Mouse (Mus musculus): ENCODE results near the gene Tas1r3. TPM values are rescaled to one million over a fixed set of nuclear protein-coding genes. Genes with fewer than 3 reads are reported as not detected.
A peak's percentile ranks its signal among the peaks of the same experiment; 100 is the strongest.

Tas1r3 gene
- polyA plus RNA-seq, 1 experiment from 2014 or later: 0.13 TPM

DNA sequence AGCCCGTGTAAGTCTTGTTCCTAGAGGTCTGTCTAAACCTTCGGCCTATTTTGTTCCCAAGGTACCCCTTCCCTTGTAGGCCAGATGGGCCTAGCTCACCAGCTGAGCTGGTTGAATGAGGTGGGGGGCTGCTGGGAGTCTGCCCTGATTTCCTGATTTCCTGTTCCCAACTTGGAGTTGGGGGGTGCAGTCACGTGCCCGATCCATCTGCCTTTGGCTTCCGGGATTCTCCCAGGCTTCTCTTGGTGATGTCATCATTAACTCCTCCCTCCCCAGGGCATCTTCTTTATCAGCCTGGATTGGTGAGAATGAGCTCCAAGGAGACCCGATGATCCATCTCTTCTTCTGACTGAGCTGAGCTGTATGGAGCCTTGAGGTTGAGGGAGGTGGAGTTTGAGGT lies 32.1 kb upstream of the Tas1r3 start:
- H3K4me3 ChIP-seq: no peak overlapping the region
- no peak overlapping the region for H3K27ac ChIP-seq
- 39% methylated on average over 6 of the region's 6 CpGs for WGBS
- H3K36me3 ChIP-seq: peaks cover 36% of the 10 kb centered on the region
- no peak for DNase-seq (ENCODE audit: low spot score)
- H3K9me3 ChIP-seq: no peaks in the 10 kb centered on the region
- peaks cover 39% of the 10 kb centered on the region for H3K4me1 ChIP-seq
- 0 out of 2 replicates have a peak, but pooled peaks cover 5% of the 10 kb centered on the region for H3K27me3 ChIP-seq (ENCODE audit: insufficient read depth, poor library complexity, severe bottlenecking)

DNA sequence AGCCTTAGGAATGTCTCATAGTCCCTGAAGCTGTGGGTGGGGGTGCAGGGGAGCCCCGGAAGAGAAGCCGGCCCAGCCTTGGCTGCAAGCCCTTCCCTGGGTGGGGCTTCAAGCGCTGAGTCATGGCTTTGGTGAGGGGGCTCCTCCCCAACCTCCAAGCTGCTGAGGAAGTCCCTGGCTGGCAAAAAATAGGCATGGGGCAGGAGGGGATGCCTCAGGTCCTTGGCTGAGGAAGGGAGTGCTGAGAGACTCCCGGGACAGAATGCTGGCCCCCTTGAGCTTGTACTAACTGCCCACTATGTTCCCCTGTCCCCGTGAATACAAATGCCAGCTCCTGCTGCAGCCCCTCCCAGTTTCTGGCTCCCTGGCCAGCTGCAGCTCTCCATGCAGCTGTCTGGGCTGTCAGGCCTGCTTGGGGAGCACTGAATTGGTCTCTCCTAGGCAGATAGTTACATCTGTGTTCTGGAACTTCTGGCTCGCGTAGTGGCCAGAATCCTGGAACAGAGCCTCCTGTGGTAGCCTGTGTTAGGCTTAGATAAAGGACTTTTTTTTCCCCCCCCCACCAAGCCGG lies 31.2 kb upstream of the Tas1r3 start:
- peak; percentile 86 for DNase-seq (ENCODE audit: low spot score)
- peaks cover 31% of the 10 kb centered on the region for H3K36me3 ChIP-seq
- 28% methylated on average over 8 of the region's 8 CpGs for WGBS
- 0 out of 2 replicates have a peak, but pooled peaks cover 5% of the 10 kb centered on the region for H3K27me3 ChIP-seq (ENCODE audit: insufficient read depth, poor library complexity, severe bottlenecking)
- peak overlapping the region; percentile 87; the same call in 1 of the 2 replicates for H3K4me3 ChIP-seq
- peak overlapping the region; percentile 60; the same call in 1 of the 2 replicates for H3K27ac ChIP-seq
- H3K4me1 ChIP-seq: peaks cover 43% of the 10 kb centered on the region
- H3K9me3 ChIP-seq: no peaks in the 10 kb centered on the region

GRCm38 (mm10) chr4:155893212-155893690 lies 30.1 kb upstream of the Tas1r3 start:
- H3K27me3 ChIP-seq (ENCODE audit: insufficient read depth, poor library complexity, severe bottlenecking): 0 out of 2 replicates have a peak, but pooled peaks cover 5% of the 10 kb centered on the region
- H3K9me3 ChIP-seq: no peaks in the 10 kb centered on the region
- WGBS: 78% methylated on average over 8 of the region's 8 CpGs
- H3K36me3 ChIP-seq: peaks cover 31% of the 10 kb centered on the region
- peak overlapping the region; percentile 87 for H3K4me3 ChIP-seq
- peaks cover 43% of the 10 kb centered on the region for H3K4me1 ChIP-seq
- DNase-seq (ENCODE audit: low spot score): no peak
- no peak overlapping the region for H3K27ac ChIP-seq

- peak; percentile 88 for DNase-seq (ENCODE audit: low spot score)
- 6% methylated on average over 37 of the region's 37 CpGs for WGBS
- no peaks in the 10 kb centered on the region for H3K9me3 ChIP-seq
- peaks cover 33% of the 10 kb centered on the region for H3K36me3 ChIP-seq
- peak overlapping the region; percentile 87 for H3K4me3 ChIP-seq
- peak overlapping the region; percentile 96 for H3K27ac ChIP-seq
- H3K4me1 ChIP-seq: peaks cover 43% of the 10 kb centered on the region
- H3K27me3 ChIP-seq (ENCODE audit: insufficient read depth, poor library complexity, severe bottlenecking): 0 out of 2 replicates have a peak, but pooled peaks cover 5% of the 10 kb centered on the region
Measured at GRCm38 (mm10) chr4:155892438-155893211, 29.5 kb upstream of the Tas1r3 start.

GRCm38 (mm10) chr4:155892017-155892416 lies 28.9 kb upstream of the Tas1r3 start:
- H3K4me3 ChIP-seq: peak overlapping the region; percentile 87
- no peaks in the 10 kb centered on the region for H3K9me3 ChIP-seq
- H3K36me3 ChIP-seq: peaks cover 37% of the 10 kb centered on the region
- peak overlapping the region; percentile 96 for H3K27ac ChIP-seq
- peaks cover 43% of the 10 kb centered on the region for H3K4me1 ChIP-seq
- WGBS: under 1% methylated on average over 53 of the region's 56 CpGs
- DNase-seq (ENCODE audit: low spot score): peak; percentile 91
- 0 out of 2 replicates have a peak, but pooled peaks cover 5% of the 10 kb centered on the region for H3K27me3 ChIP-seq (ENCODE audit: insufficient read depth, poor library complexity, severe bottlenecking)

DNA sequence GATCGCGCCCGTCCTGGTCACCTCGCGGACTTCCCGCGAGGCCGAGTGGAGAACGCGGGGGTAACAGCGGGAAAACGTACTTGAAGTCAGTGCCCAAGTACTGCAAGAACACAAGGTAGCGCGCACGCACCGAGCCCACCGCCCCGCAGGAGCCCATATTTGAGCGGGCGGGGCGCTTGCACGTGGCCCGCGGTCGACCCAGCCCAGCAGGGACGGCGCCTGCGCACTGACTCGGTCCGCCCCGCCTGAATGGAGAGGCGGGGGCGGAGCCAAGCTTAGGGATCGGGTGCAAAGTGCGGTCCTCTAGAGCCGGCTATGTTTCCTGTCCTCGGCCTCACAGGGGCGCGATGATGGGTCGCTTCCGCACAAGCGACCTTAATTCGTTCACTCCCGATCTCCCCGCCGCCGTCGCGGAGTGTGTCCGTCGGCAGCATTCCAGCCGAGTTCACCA lies 28.4 kb upstream of the Tas1r3 start, which contains the start of the genes Pusl1 and Acap3:
Gene Pusl1, minus strand, starts transcription at position 231 of the 451 bp plus-strand sequence.
Gene Acap3, plus strand, starts transcription at position 272 of the 451 bp plus-strand sequence.
- H3K4me1 ChIP-seq: peaks cover 43% of the 10 kb centered on the region
- under 1% methylated on average over 52 of the region's 52 CpGs for WGBS
- peak within 1 kb of the TSS; percentile 87 for H3K4me3 ChIP-seq
- DNase-seq (ENCODE audit: low spot score): peak; percentile 96
- 0 out of 2 replicates have a peak, but pooled peaks cover 5% of the 10 kb centered on the region for H3K27me3 ChIP-seq (ENCODE audit: insufficient read depth, poor library complexity, severe bottlenecking)
- H3K9me3 ChIP-seq: no peaks in the 10 kb centered on the region
- H3K36me3 ChIP-seq: peaks cover 37% of the 10 kb centered on the region
- peak within 1 kb of the TSS; percentile 96 for H3K27ac ChIP-seq

DNA sequence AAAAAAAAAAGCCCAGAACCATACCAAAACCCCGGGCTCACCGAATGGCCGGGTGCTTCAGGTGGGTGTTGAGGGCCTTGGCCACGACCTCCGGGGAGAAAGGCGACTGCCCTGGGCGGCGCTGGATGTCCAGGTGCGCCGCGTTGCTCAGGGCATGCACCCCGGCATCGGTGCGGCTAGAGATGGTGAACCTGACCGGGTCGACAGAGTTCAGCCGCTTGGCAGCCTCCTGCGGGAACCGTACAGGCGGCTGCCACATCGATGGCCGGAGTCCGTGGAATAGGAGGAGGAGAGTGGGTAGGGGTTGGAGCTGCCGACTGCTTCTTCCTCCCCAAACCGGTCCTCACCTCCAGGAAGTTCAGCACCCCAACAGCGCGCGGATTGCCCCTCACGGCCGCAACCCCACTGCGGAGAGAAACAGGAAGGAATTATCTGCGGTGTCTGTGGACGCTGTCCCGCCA lies 27.9 kb upstream of the Tas1r3 start:
- Histone ChIP-seq H3K27ac (peak overlapping the region; percentile 96), H3K4me3 (peak overlapping the region; percentile 87), H3K9me3 (no peaks in the 10 kb centered on the region), H3K27me3 (ENCODE audit: insufficient read depth, poor library complexity, severe bottlenecking) (0 out of 2 replicates have a peak, but pooled peaks cover 5% of the 10 kb centered on the region), H3K4me1 (peaks cover 43% of the 10 kb centered on the region), H3K36me3 (peaks cover 37% of the 10 kb centered on the region)
- under 1% methylated on average over 34 of the region's 34 CpGs for WGBS
- DNase-seq (ENCODE audit: low spot score): no peak

GRCm38 (mm10) chr4:155889316-155889715 lies 26.2 kb upstream of the Tas1r3 start:
- peaks cover 49% of the 10 kb centered on the region for H3K36me3 ChIP-seq
- DNase-seq (ENCODE audit: low spot score): no peak
- no peaks in the 10 kb centered on the region for H3K9me3 ChIP-seq
- 84% methylated on average over 5 of the region's 5 CpGs for WGBS
- H3K4me1 ChIP-seq: peaks cover 33% of the 10 kb centered on the region
- 0 out of 2 replicates have a peak, but pooled peaks cover 5% of the 10 kb centered on the region for H3K27me3 ChIP-seq (ENCODE audit: insufficient read depth, poor library complexity, severe bottlenecking)
- H3K4me3 ChIP-seq: no peak overlapping the region
- H3K27ac ChIP-seq: no peak overlapping the region

- Histone ChIP-seq H3K4me3 (no peak overlapping the region), H3K4me1 (peaks cover 22% of the 10 kb centered on the region), H3K27me3 (ENCODE audit: insufficient read depth, poor library complexity, severe bottlenecking) (0 out of 2 replicates have a peak, but pooled peaks cover 2% of the 10 kb centered on the region), H3K36me3 (peaks cover 54% of the 10 kb centered on the region), H3K9me3 (no peaks in the 10 kb centered on the region), H3K27ac (no peak overlapping the region)
- 95% methylated on average over 9 of the region's 9 CpGs for WGBS
- no peak for DNase-seq (ENCODE audit: low spot score)
Measured at GRCm38 (mm10) chr4:155888181-155888580, 25.0 kb upstream of the Tas1r3 start.

GRCm38 (mm10) chr4:155887674-155888073 lies 24.5 kb upstream of the Tas1r3 start:
- no peaks in the 10 kb centered on the region for H3K9me3 ChIP-seq
- DNase-seq (ENCODE audit: low spot score): no peak
- peaks cover 17% of the 10 kb centered on the region for H3K4me1 ChIP-seq
- H3K36me3 ChIP-seq: peaks cover 54% of the 10 kb centered on the region
- no peak overlapping the region for H3K27ac ChIP-seq
- 86% methylated on average over 10 of the region's 10 CpGs for WGBS
- no peaks in the 10 kb centered on the region for H3K27me3 ChIP-seq (ENCODE audit: insufficient read depth, poor library complexity, severe bottlenecking)
- no peak overlapping the region for H3K4me3 ChIP-seq

DNA sequence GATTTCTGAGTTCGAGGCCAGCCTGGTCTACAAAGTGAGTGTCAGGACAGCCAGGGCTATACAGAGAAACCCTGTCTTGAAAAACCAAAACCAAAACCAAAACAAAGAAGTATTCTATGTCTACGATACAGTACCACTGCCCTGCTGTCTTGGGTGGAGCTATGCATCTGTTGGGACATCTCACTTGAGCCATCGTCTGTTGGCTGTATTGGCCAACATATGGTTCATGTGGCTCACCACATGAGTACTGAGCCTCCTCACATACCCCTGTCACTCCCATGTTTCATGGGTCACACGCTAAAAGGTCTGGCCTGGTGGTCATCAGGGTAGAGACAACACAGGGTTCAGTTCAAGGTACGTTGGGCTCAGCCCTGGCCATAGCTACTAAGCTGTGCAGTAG lies 23.2 kb upstream of the Tas1r3 start:
- Histone ChIP-seq H3K9me3 (no peaks in the 10 kb centered on the region), H3K4me1 (peaks cover 14% of the 10 kb centered on the region), H3K27me3 (ENCODE audit: insufficient read depth, poor library complexity, severe bottlenecking) (no peaks in the 10 kb centered on the region), H3K4me3 (no peak overlapping the region), H3K36me3 (peaks cover 54% of the 10 kb centered on the region), H3K27ac (no peak overlapping the region)
- no peak for DNase-seq (ENCODE audit: low spot score)
- WGBS: 88% methylated on average over 5 of the region's 5 CpGs

DNA sequence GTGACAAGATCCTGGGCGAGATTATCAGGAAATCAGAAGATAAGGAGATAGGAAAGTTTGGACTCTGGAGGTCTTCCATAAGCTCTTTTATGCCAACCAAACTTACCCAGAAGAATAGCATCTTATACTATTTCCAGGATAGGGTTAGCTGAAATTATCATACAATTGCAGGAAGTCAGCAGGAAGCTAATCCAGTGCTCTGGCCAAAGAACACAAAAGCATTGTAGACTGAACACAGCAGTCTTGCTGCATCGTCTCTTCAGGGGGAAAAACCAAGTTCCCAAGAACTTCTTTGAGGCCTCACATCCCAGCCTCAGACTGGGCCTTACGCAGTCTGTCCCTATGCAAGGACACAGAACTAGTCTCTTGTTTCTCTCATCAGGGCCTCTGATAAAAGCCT lies 20.4 kb upstream of the Tas1r3 start:
- WGBS: 64% methylated on average over 3 of the region's 3 CpGs
- H3K36me3 ChIP-seq: peaks cover 54% of the 10 kb centered on the region

More for the DNA sequence above, 20.4 kb upstream of the Tas1r3 start:
- Histone ChIP-seq H3K9me3 (no peaks in the 10 kb centered on the region), H3K4me3 (no peak overlapping the region), H3K27ac (peak overlapping the region; percentile 56; the same call in 1 of the 2 replicates), H3K27me3 (ENCODE audit: insufficient read depth, poor library complexity, severe bottlenecking) (no peaks in the 10 kb centered on the region), H3K4me1 (no peaks in the 10 kb centered on the region)
- DNase-seq (ENCODE audit: low spot score): no peak

All from heart, embryonic 10.5 days (tissue).